Mouse (Mus musculus) lung, postnatal 4 days (tissue): ENCODE data around the gene Ltk.

Experiments
- DNase-seq, 2 experiments: peaks; one replicate each; pipeline ENCODE4 v3.0.0; 2021

Gene Ltk

DNA sequence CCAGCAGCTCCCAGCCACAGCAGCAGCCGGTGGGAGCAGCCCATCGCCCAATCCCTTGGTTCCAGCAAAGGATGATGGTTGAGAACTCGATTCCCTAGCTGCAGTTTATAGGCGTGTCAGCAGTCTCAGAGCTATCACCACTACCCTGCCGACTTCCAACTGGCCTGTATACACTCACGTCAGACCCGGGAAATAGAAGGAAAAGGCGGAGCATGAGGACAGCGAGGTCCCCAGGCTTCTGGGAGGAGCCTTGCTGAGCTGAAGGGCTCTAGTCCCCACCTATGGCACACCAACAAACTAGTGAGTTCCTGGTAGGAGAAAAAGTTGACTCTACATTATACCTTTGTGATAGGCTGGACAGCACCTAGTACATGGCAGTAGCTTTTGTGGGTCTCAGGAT lies at the start of gene Ltk:
Ltk (minus strand) TSS at position 181 of the 400 bp plus-strand sequence.
- no peak for DNase-seq

DNA sequence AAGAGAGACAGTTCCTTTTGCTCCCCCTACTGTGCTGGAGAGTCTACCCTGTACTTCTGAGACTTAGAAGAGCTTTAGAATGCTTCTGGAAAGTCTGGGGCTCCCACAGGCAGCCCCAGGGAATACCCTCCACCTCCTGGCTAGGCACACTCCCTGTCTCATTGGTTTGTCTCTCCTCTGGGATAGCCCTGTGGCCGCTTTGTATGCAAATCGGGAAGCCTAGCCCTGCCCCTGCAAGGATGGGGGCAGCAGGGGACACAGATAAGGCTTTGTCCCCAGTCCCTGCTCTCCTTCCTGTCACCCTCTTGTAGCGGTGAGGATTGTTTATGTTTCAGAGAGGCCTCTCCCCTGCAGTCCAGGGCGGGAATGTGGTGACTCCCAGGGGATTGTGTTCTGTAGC lies 48.6 kb upstream of the Ltk start:
- peak in 1 of 2 experiments; percentile 47 for DNase-seq

GRCm38 (mm10) chr2:119808438-119808837 lies 48.2 kb upstream of the Ltk start:
- DNase-seq: no peak

GRCm38 (mm10) chr2:119805536-119805935 lies 45.3 kb upstream of the Ltk start:
- DNase-seq: no peak

- no peak for DNase-seq
Observed at GRCm38 (mm10) chr2:119804776-119805175, 44.5 kb upstream of the Ltk start.

DNA sequence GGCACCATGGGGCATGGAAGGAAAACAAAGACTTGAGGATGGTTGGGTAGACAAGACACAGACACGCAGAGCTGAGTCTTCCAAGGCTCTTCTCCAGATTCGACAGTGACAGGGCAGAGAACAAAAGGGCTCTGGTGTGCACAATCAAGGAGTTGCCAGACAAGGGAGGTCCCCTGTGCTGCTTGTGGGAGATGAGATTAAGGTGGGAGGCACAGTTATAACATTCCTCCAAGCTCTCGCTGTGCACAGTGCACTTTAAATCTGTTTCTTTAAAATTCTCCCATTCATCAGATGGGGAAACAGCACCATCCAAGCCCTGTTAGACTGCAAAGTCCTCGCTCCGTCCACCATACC lies 44.0 kb upstream of the Ltk start:
- no peak for DNase-seq

GRCm38 (mm10) chr2:119803618-119804274 lies 43.5 kb upstream of the Ltk start:
- DNase-seq: no peak

DNA sequence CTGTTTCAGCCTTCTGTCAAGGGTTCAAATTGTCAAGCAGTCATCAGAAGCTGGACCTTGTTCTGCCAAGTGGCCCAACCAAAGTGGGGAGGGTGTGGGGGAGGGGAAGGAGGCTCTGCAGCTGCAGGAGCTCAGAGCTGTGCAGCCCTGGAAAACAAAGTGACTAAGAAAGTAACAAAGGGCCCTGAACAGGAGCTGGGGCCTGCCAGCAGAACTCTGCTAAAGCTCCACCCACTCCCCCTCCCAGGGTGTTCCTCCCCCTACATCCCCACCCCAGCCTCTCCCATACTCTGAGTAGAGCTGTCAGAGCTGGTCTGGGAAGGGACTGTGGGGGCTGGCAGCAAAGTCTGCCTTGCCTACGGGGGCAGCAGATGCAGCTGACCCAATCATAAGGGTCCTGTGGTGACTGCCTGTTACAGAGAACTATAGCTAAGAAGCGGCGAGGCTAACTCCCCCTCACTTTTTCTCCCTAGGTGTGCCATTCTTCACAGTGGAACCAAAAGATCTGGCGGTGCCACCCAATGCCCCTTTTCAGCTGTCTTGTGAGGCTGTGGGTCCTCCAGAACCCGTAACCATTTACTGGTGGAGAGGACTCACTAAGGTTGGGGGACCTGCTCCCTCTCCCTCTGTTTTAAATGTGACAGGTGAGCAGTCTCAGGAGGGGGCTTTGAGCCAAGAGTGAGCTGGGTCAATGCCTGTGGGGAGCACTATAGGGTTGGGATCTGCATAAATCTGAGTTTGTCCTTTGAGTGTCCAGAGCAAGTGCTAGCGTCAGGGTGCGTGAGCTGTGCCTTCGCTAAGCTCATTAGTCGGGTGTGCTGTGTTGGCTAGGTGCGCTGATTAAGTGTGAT lies 42.8 kb upstream of the Ltk start:
- DNase-seq: peak in 1 of 2 experiments; percentile 39

GRCm38 (mm10) chr2:119800876-119801846 lies 40.9 kb upstream of the Ltk start:
- no peak for DNase-seq

GRCm38 (mm10) chr2:119799961-119800550 lies 39.8 kb upstream of the Ltk start:
- DNase-seq: peak in 1 of 2 experiments; percentile 36

- peak; percentile 55 to 68 for DNase-seq
Observed at GRCm38 (mm10) chr2:119799181-119799960, 39.1 kb upstream of the Ltk start.

- DNase-seq: peak; percentile 86 to 89
Observed at GRCm38 (mm10) chr2:119798246-119798927, 38.2 kb upstream of the Ltk start.

- DNase-seq: peak in 1 of 2 experiments; percentile 7
Observed at GRCm38 (mm10) chr2:119797279-119797783, 37.1 kb upstream of the Ltk start, which contains the start of gene Tyro3. Gene Tyro3, plus strand, starts transcription at chr2:119797733.

DNA sequence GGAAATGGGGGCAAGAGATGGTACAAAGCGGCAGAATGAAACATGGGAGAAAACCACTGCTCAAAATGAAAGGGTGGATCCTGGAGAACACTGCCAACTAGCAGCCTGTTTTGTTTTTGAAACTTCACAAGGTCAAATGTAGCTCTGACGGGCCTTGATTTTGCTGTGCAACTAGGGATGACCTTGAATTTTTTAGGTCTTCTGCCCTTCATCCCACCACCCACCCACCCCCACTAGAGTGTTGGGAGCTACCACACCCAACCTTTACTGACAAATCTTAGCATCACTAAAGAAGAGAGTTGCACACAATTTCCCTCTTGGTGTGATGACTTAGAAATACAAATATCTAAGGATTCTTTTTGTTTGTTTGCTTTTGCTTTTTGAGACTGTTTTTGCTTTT lies 29.8 kb upstream of the Ltk start:
- DNase-seq: no peak

GRCm38 (mm10) chr2:119787206-119787883 lies 27.1 kb upstream of the Ltk start, which contains the start of gene Rpap1:
Gene Rpap1, minus strand, starts transcription at chr2:119787537.
- peak; percentile 86 for DNase-seq

DNA sequence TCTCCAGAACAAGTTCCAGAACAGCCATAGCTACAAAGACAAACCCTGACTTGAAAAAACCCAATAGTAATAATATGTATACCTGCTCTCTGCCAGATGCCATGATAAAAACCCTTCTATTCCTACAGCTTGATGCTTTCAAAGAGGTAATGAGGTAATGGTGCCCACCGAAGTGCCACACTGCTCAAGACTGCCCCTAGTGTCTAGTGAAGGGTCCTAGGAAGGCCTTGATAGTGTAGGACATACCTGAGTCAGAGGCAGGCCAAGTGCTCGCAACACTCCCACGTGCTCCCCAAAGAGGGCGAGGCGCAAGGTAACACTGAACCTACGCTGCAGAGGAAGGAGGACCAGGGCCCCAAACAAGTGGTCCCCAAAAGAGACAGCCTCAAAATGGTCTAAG lies 7.0 kb upstream of the Ltk start:
- DNase-seq: no peak

GRCm38 (mm10) chr2:119763924-119764323 lies 3.7 kb upstream of the Ltk start:
- DNase-seq: no peak

- no peak for DNase-seq
Observed at GRCm38 (mm10) chr2:119762276-119762675, 2.0 kb upstream of the Ltk start.

DNA sequence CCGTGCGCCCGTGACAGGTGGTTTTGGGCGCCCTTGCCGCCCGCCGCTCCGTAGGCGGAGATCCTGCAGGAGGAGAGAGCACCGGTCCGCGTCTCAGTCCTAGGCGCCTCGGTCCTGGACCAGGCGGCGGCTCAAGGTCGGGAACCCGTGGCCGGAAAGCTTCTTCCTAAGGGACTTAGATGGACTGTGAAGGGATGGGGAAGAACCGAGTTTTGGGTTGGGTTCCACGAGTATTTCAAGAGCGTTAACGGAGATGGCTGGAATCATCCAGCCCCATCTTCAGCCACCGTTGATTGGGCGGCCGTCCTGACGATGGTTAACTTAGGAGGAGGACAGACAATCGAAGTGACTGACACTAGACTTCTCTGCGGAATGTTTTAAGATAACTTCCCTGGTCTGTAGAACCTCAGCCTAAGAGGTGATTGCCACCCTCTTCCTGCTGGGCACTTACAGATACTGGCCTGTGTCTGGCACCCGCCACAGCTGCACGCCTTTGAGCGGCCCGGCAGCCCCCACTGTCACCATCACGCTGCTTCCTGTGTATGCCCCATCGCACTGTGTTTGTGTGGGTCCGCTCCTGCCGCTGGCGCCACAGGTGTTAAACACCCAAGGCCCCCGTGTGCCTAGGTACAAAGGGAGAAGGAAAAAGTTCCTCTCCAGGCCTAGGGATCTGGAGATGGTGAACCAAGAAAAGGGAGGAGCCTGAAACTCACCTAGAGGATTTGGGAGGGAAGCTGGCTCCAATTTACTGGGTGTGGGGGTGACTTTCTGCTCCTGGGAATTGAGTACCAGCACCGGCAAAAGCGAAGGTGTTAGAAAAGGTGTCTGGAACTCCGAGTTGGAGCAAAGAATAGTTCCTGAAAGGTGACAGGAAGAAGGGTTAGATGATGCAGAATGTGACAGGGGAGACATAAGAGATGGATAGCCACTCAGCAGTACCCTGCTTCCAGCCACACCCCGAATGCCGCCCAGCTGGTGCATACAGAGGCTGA lies 1.1 kb downstream of the Ltk start:
- DNase-seq: no peak
